Mouse (Mus musculus) kidney, postnatal 0 days (tissue): ENCODE data around the gene Arl13b. TPM values are rescaled to one million over a fixed set of nuclear protein-coding genes. Genes with fewer than 3 reads are reported as not detected.

Source experiments
- ATAC-seq: fragments of 200-750 bp; cut with Nextera tagmentation; replicated peaks from 2 replicates; pipeline ENCODE4 v1.8.0; 2017; ENCODE audit warnings: low read depth, moderate number of reproducible peaks, moderate TSS enrichment, moderate library complexity; ENCODE audit not compliant: low FRiP score
- DNase-seq: peaks from one replicate; pipeline ENCODE4 v3.0.0-alpha.2; 2016; ENCODE audit warnings: low spot score
- H3K27ac ChIP-seq: fragments of 300-500 bp; sonication (generic); 2 replicates; pipeline ENCODE4 v1.5.1; 2014; ENCODE audit warnings: mild to moderate bottlenecking
- H3K27me3 ChIP-seq: fragments of 300-500 bp; sonication (generic); 2 replicates; pipeline ENCODE4 v1.6.1; 2014; ENCODE audit warnings: low read length, mixed read lengths; ENCODE audit not compliant: insufficient read depth
- H3K36me3 ChIP-seq: fragments of 300-500 bp; sonication (generic); 2 replicates; pipeline ENCODE4 v1.6.1; 2014; ENCODE audit warnings: low read length, mixed read lengths; ENCODE audit not compliant: insufficient read depth
- H3K4me1 ChIP-seq: fragments of 300-500 bp; sonication (generic); replicated peaks from 2 replicates; pipeline ENCODE4 v1.6.1; 2014; ENCODE audit warnings: antibody characterized with exemption, low read length, mixed read lengths; ENCODE audit not compliant: insufficient read depth
- H3K4me2 ChIP-seq: fragments of 300-500 bp; sonication (generic); 2 replicates; pipeline ENCODE4 v1.6.1; 2014; ENCODE audit warnings: mild to moderate bottlenecking, low read length, moderate library complexity, mixed read lengths
- H3K4me3 ChIP-seq: fragments of 300-500 bp; sonication (generic); replicated peaks from 2 replicates; pipeline ENCODE4 v1.5.1; 2014; ENCODE audit warnings: low read depth, low read length
- H3K9ac ChIP-seq: fragments of 300-500 bp; sonication (generic); 2 replicates; pipeline ENCODE4 v1.6.1; 2014; ENCODE audit warnings: low read depth, low read length
- H3K9me3 ChIP-seq: fragments of 300-500 bp; sonication (generic); replicated peaks from 2 replicates; pipeline ENCODE4 v1.6.1; 2016; ENCODE audit warnings: low read length, inconsistent platforms, mixed read lengths
- CTCF ChIP-seq: IDR thresholded peaks from 2 replicates; pipeline ENCODE4 v1.5.1; 2016; ENCODE audit warnings: antibody characterized with exemption, low read depth, mild to moderate bottlenecking, moderate library complexity
- WGBS: fragments of 180-500 bp; shearing (Covaris S2); extraction: QIAGEN DNeasy Blood & Tissue Kit; methylation state at CpG from one replicate; pipeline ENCODE4 v1.1.7; 2014; 5-methylcytosine and 5-hydroxymethylcytosine counted together
- polyA plus RNA-seq: library from polyadenylated mRNA; unstranded; fragments of >200 nt; fragmentation: Nextera tagmentation; extraction: Ambion mirVana; gene quantifications from 2 replicates; pipeline ENCODE4 v1.2.1, GENCODE M21; 2015

The Arl13b gene
- polyA plus RNA-seq, 1 experiment from 2014 or later: 21.3 TPM

DNA sequence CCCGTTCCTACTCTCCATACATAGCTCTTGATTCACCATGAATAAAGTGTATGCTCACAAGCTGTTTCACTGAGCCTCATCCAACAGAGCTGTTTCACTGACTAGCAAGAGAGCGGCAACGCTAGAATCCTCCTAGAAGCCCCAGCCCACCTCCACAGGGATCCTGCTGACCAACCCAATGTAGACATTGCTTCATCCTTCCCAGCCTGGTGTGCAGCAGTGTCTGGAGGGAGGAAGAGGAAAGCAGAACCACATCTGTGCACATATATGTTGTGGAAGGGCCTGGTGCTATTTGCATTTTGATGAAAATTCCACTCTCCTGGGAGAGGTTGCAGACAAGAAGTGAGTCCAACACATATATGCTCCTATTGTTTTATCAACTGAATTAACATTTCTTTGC lies 42.2 kb downstream of the Arl13b start:
- H3K4me2 ChIP-seq: no peak overlapping the region
- DNase-seq: no peak
- no peaks in the 10 kb centered on the region for H3K4me1 ChIP-seq
- H3K36me3 ChIP-seq: peaks cover 15% of the 10 kb centered on the region
- H3K9ac ChIP-seq: no peak overlapping the region
- TF ChIP-seq CTCF: no peak
- no peaks in the 10 kb centered on the region for H3K27me3 ChIP-seq
- 95% methylated on average over 3 of the region's 3 CpGs for WGBS
- no peak overlapping the region for H3K4me3 ChIP-seq
- H3K27ac ChIP-seq: no peak overlapping the region
- no peaks in the 10 kb centered on the region for H3K9me3 ChIP-seq
- no peak for ATAC-seq

DNA sequence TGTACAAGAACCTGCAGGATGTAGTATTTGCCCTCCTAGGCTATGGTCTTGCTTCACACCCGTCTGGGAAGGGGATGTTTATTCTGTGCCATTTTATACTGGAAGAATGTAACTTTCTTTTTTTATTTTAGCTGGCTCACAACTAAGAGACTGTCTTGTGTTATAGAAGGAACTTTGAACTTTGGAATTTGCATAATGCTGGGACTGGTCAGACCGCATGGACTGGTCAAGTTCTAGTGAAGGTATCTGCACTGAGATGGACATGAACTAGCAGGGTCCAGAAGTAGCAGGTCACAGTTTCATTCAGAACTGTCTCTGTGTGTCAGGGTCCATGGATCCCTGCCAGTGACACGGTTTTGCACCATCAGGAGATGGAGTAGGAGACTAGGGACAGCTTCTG lies 47.0 kb downstream of the Arl13b start:
- ATAC-seq (no peak), DNase-seq (no peak)
- 88% methylated on average over 3 of the region's 3 CpGs for WGBS
- no peaks in the 10 kb centered on the region for H3K4me1 ChIP-seq
- no peak overlapping the region for H3K27ac ChIP-seq
- no peaks in the 10 kb centered on the region for H3K9me3 ChIP-seq
- no peak overlapping the region for H3K4me3 ChIP-seq
- no peak for TF ChIP-seq CTCF
- no peaks in the 10 kb centered on the region for H3K27me3 ChIP-seq
- H3K36me3 ChIP-seq: peaks cover 14% of the 10 kb centered on the region; the same call in 1 of the 2 replicates
- no peak overlapping the region for H3K4me2 ChIP-seq
- no peak overlapping the region for H3K9ac ChIP-seq

DNA sequence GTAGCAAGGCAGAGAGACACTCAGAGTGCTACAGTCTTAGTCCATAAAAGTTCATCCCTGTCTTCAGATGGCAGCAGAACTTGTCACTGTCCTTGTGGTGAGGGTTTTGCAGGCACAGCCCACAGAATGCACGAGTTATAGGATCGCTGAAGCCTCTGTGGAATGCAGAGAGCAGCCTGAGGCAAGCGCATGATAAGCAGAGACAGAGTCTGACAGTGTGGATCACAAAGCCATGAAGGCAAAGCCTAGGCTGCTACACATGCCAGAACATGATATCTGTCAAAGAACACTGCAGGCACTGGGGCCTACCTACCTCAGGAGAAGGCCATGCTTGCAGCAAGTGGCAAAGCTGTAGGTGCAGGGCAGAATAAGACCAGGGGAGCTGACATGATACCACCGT lies 47.4 kb downstream of the Arl13b start:
- ATAC-seq (no peak), DNase-seq (no peak)
- H3K4me2 ChIP-seq: no peak overlapping the region
- H3K4me1 ChIP-seq: no peaks in the 10 kb centered on the region
- WGBS: 91% methylated on average over 4 of the region's 4 CpGs
- H3K27ac ChIP-seq: no peak overlapping the region
- H3K36me3 ChIP-seq: peaks cover 11% of the 10 kb centered on the region; the same call in 1 of the 2 replicates
- H3K9ac ChIP-seq: no peak overlapping the region
- H3K27me3 ChIP-seq: no peaks in the 10 kb centered on the region
- H3K9me3 ChIP-seq: no peaks in the 10 kb centered on the region
- no peak for TF ChIP-seq CTCF
- H3K4me3 ChIP-seq: no peak overlapping the region

DNA sequence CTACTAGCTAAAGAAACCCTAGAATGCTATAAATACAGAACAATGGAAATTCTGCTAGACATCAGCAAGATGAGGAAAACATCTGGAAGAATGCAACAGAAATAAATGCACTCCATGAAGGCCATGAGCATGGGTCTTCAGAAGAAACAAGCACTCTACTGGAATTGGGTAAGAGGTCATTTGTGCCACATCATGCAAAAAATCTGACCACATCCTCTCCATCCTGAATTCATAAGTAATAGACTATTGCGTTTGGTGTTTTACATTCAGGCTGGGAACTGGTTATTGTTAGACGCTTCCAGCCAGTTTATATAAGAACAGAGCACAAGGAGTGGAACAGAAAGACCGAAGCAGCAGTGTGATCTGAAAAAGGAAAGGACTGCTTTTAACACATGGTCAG lies 48.0 kb downstream of the Arl13b start:
- H3K36me3 ChIP-seq: peaks cover 11% of the 10 kb centered on the region; the same call in 1 of the 2 replicates
- 94% methylated on average over 3 of the region's 3 CpGs for WGBS
- H3K9me3 ChIP-seq: no peaks in the 10 kb centered on the region
- H3K27ac ChIP-seq: no peak overlapping the region
- H3K27me3 ChIP-seq: no peaks in the 10 kb centered on the region
- no peak overlapping the region for H3K9ac ChIP-seq
- DNase-seq (no peak), ATAC-seq (no peak)
- TF ChIP-seq CTCF: no peak
- no peak overlapping the region for H3K4me2 ChIP-seq
- no peak overlapping the region for H3K4me3 ChIP-seq
- no peaks in the 10 kb centered on the region for H3K4me1 ChIP-seq

DNA sequence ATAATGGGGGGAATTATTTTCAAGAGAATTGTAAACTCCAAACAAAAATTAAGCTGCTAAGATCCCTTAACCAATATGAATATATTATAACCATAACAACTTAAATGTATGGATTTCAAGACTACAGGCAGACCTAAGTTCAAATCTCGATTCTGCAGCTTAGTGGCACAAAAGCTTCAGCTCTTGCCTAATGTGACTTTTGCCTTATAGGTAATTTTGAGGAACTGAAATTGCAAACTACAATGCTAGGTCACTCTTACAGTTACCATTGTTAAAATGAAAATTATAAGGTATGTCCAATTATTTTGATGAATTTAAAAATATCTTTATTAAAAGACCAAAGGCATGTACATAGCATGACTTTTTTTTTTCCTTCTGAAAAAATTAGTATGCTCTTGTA lies 50.2 kb downstream of the Arl13b start:
- ATAC-seq: no peak
- H3K9me3 ChIP-seq: no peaks in the 10 kb centered on the region

DNA sequence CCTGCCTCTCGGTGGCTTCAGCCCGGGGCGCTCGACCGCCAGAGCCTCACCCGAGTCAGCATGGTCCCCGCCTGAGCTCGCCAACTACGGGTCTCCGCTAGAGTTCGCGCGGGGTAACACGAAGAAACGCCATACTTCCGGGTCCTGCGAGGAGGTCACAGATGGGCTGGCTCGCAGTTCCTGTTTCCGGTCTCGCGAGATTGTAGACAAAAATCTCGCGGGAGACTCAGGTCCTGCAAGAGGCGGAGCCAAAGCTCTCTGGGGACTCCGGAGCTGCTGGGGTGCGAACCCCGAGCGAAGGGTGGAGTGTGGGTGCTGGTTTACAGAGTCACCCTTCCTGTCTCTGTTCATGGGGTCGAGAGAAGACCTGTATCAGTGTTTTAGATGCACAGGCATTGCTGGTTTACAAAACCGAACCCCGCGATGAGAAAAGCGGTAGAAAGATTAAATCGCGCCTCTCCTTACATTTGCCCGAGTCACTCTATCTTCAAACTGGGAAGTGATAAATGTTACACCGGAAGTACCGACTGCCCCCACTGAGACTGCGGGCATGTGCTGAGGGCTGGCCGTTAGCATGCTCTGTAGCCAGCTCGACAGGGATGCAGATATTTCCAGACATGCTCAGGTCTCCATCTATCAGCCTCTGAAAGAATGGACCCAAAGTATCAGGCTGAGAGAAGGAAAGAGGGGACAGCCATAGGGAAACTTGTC lies 60.1 kb downstream of the Arl13b start, which contains the start of gene Nsun3:
Gene Nsun3, minus strand, starts transcription at position 198 of the 711 bp plus-strand sequence.
- peak; percentile 20; the same call in 1 of the 2 replicates for TF ChIP-seq CTCF
- Histone ChIP-seq H3K4me2 (peak within 1 kb of the TSS; percentile 81), H3K27me3 (no peaks in the 10 kb centered on the region), H3K36me3 (no peaks in the 10 kb centered on the region), H3K9me3 (no peaks in the 10 kb centered on the region), H3K27ac (peak within 1 kb of the TSS; percentile 93), H3K4me3 (peak within 1 kb of the TSS; percentile 70), H3K9ac (peak within 1 kb of the TSS; percentile 80), H3K4me1 (0 out of 2 replicates have a peak, but pooled peaks cover 10% of the 10 kb centered on the region)
- peak; percentile 98 for DNase-seq
- ATAC-seq: peak; percentile 99
- WGBS: 2% methylated on average over 41 of the region's 41 CpGs

More for the DNA sequence above, 50.2 kb downstream of the Arl13b start:
- 82% methylated on average over 1 of the region's 1 CpGs for WGBS
- no peaks in the 10 kb centered on the region for H3K4me1 ChIP-seq
- 0 out of 2 replicates have a peak, but pooled peaks cover 7% of the 10 kb centered on the region for H3K36me3 ChIP-seq
- no peak for TF ChIP-seq CTCF
- H3K4me2 ChIP-seq: no peak overlapping the region
- no peaks in the 10 kb centered on the region for H3K27me3 ChIP-seq
- no peak overlapping the region for H3K27ac ChIP-seq
- DNase-seq: no peak
- H3K9ac ChIP-seq: no peak overlapping the region
- H3K4me3 ChIP-seq: no peak overlapping the region

DNA sequence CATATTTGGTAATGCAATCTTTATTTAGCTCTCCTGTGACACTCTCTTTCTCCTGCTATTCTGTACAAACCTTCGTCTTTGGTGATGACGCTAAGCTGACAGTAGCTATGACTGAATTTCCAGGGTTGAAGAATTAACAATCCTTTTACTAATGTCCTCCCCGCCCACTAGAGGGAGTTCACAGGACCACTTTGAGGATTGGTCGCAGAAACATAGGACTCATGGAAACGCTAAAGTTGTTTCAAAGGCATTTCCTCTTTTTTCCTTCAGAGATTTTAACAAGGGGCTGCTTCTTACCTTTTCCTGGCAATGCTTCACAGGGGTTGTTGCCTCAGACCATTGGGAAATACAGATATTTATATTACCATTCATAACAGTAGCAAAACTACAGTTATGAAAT lies 64.6 kb downstream of the Arl13b start:
- no peak for ATAC-seq
- 60% methylated on average over 5 of the region's 5 CpGs for WGBS
- no peaks in the 10 kb centered on the region for H3K27me3 ChIP-seq

More for the DNA sequence above, 64.6 kb downstream of the Arl13b start:
- no peak overlapping the region for H3K4me2 ChIP-seq
- peak; percentile 29 for DNase-seq
- 0 out of 2 replicates have a peak, but pooled peaks cover 10% of the 10 kb centered on the region for H3K4me1 ChIP-seq
- H3K27ac ChIP-seq: no peak overlapping the region
- H3K4me3 ChIP-seq: no peak overlapping the region
- no peaks in the 10 kb centered on the region for H3K9me3 ChIP-seq
- TF ChIP-seq CTCF: peak; percentile 69
- no peaks in the 10 kb centered on the region for H3K36me3 ChIP-seq
- no peak overlapping the region for H3K9ac ChIP-seq
